Mouse (Mus musculus) monocyte, adult 5-6 weeks (primary cell): ENCODE data around the gene Gucy2f. TPM values are rescaled to one million over a fixed set of nuclear protein-coding genes. Genes with fewer than 3 reads are reported as not detected.

Experiments
- ATAC-seq: fragments of 153-309, 156-312 bp; replicated peaks from 2 replicates; pipeline ENCODE4 v1.8.0; 2017; ENCODE audit warnings: mild to moderate bottlenecking; ENCODE audit not compliant: low TSS enrichment, insufficient number of reproducible peaks, severe bottlenecking, poor library complexity, low FRiP score
- total RNA-seq: library from RNA; stranded (forward); fragments of 200-1000, 200-491, 200-594 nt; gene quantifications from 3 replicates; pipeline ENCODE4 v1.2.3, GENCODE M21; 2017

Gucy2f gene
- total RNA-seq, 1 experiment from 2014 or later = not detected

DNA sequence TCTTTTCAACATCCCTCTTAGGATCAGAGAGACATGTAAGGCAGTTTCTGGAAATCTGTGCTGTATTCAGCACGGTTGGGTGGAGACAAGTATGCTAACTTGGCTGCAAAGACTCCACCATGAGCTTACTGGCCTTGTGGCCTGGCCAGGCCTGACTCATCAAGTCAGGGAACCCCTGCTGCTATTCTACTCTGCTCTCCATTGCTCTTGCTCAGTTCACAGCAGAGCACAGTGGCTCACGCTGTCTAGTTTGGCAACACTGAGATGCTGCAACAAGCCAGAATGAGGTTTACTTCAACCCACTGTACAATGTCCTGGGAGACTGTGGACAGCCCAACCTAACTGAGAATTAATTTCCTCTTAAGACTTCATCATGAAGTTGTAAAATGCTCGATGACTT lies 134.1 kb downstream of the Gucy2f start:
- ATAC-seq = no peak

Other genes with a start within 250 kb of the Gucy2f start
- 21.7 to 28.6 TPM (median 25.7 TPM) in 3 replicates for gene Nxt2, start 29.8 kb upstream of the Gucy2f start, total RNA-seq
- not detected in 3 replicates for gene Kcne1l, start 109.4 kb upstream of the Gucy2f start, total RNA-seq
- 47.2 to 53.5 TPM (median 49.2 TPM) in 3 replicates for gene Acsl4, start 193.6 kb upstream of the Gucy2f start, total RNA-seq